Mouse (Mus musculus): ENCODE results near the gene Timm9. TPM values are rescaled to one million over a fixed set of nuclear protein-coding genes. Genes with fewer than 3 reads are reported as not detected.
A peak's percentile ranks its signal among the peaks of the same experiment; 100 is the strongest.

Gene Timm9
- total RNA-seq (2021), result 10 to 100 TPM; 71.2 to 75.9 TPM

DNA sequence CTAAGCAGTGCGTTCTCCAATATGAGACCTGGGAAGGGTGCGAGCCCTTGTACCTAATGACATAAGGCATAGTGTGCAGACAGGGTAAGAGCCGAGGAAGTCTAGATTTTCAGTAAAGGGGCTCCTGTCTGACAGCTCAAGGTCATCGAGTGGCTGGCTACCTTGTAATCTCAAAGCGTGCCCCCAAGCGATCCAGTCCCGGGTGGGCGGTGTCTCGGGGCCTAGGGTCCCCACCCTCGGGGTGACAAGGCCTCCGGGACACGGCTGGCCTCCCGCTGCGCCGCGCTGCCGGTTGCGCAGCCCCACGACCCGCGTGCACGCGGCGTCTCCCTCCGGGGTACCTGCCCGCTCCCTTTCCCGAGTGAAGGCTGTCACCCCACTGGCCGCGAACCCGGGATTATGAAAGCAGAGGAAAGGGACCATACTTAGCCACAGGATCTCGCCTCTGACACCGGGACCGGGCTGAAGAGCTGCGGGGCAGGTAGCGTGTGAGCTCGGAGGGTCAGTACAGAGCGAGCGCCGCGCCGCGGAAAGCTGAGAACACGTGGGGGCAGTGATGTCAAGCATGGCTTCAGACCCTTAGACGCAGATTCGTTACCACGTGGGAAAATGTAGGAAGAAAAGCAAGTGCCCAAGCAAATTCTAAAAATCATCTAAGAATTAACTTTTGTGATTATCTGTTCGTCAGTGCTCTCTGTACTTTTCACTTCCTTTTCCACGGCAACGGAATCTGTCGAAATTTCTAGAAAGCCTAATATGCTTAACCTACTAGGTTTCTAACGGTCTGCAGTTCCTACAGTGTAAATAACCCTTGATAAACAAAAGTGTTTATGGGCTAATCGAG is at the start of gene Timm9, which contains the start of gene 2700049A03Rik:
TSS of gene Timm9 (minus strand) at position 555 of the 844 bp plus-strand sequence.
TSS of gene 2700049A03Rik (plus strand) at position 719 of the 844 bp plus-strand sequence.
- peak; percentile 80 for DNase-seq
- intact Hi-C loops (cut with DNase I), result no loop called here

DNA sequence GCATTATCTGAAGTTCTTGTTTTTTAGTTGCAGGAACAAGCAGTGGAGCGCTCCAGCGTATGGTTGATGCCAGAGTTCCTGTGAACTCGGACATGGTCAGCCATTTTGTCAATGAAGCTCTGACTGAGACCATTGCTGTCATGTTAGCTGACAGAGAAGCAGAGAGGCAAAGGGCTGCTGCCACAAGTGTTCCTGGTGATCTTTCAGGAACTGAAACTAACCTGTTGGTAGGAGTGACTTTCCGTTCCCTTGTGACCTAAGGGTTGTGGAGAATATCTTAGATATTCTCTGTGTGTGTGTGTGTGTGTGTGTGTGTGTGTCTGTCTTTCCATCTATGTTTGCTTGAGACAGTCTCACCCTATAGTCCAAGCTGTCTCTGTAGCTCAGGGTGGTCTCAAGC is 47.9 kb upstream of the Timm9 start:
- no peak for DNase-seq
- intact Hi-C loops (cut with DNase I), result no loop called here

DNA sequence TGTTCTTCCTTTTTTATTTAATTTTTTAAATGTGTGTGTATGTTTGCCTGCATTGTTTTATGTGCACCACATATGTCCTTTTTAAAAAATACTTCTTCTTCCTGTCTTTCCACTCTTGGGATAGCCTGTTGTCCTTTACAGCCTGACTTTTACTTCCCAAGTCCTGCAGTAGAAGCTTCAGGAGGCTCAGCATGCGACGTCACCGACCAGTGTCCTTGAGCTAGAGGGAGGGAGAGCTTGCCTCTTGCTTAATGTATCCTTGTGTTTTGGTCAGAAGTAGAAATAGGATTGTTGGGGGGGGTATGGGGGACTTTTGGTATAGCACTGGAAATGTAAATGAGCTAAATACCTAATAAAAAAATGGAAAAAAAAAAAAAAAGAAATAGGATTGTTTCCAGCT is 47.3 kb upstream of the Timm9 start:
- intact Hi-C loops (cut with DNase I), result no loop called here
- DNase-seq, result no peak

DNA sequence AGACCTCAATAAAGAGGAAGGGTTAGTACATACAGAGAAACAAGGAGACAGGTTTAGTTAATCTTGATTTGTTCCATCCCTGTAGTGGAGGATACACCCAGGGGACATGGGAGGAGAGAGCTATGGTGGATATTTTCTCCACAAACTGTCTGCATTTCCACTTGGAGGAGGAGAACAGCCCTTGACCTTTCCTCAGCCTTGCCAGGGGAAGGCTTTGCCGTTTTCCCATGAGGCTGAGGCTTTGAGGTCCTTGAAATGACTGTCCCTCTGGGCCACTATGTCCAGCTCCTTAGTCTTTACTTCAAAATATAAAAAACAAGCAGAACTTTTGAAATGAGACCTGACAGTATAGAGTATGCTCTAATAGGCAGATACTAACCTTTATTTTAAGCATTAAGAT is 33.4 kb upstream of the Timm9 start:
- DNase-seq, result no peak
- intact Hi-C loops (cut with DNase I), result no loop called here

DNA sequence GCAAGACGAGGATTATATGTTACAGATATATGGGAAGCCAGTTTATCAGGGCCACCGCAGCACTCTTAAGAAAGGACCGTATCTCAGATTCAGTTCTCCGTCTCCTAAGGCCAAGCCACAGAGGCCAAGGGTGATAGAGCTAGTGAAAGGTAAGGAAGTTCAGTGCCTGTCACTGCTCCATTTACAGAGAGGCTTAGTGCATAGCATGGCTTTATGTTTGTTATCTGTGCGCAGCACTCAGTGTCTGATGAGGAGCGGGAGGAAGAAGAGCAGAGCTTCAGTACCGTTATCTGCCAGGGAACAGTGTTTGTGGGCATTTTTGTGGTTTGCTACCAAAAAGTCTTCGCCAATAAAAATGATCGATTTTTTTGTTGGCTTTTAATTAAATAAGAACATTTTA is 27.9 kb upstream of the Timm9 start:
- intact Hi-C loops (cut with DNase I), result no loop called here
- no peak for DNase-seq

DNA sequence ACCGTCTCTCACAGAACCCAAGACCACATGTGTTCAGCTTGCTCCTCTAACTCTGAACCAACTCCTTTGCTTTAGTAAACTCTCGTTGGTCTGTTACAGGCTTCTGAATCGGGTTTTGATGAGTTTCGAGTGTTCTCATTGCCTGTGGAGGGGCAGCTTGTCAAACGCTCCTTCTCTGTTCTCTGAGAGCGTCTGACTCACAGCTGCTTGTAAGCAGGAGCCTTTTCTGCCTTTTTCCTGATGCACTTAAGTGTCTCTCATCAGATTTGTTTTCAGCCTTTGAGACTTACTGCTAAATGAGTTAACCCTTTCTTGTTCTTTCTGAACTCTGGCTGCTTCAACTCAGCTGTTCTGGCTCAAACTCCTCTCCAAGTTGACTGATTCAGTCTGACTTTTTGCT is 21.5 kb upstream of the Timm9 start:
- no peak for DNase-seq
- intact Hi-C loops (cut with DNase I), result no loop called here

DNA sequence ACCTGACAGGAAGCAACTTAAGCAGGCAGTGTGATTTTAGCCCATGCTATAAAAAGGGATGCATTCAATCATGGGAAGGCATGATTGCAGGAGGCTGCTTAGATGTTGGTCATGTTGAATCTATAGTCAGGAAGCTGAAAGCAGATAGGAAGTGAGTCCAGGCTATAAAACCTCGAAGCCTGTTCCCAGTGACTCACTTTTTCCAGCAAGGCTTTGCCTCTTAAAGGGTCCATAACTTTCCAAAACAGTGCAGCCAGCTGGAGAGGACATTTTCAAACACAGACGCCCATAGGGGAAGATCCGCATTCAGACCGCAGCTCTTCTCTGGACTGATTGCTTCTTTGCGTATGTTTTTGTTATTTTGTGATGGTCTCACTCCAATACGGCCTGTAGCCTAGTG is 18.5 kb upstream of the Timm9 start:
- intact Hi-C loops (cut with DNase I), result no loop called here

DNA sequence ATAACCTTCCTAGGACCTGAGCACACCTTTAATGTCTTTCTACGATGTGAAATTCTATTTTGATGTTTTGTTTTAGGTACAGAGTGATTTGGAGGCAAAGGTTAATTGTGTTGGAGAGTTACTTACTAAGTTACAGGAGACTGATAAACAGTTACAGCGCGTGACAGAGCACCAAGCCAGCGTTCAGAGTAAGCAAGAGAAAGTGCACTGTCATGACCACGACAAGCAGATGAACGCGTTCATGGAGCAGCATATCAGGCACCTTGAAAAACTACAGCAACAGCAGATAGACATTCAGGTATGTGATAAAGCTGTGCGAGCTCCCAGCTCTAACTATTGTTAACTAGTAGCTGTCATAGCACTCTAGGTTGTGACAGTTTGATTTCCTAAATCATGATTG is 13.7 kb upstream of the Timm9 start:
- intact Hi-C loops (cut with DNase I), result no loop called here
- DNase-seq, result no peak

More for the DNA sequence above, 18.5 kb upstream of the Timm9 start:
- DNase-seq, result no peak

DNA sequence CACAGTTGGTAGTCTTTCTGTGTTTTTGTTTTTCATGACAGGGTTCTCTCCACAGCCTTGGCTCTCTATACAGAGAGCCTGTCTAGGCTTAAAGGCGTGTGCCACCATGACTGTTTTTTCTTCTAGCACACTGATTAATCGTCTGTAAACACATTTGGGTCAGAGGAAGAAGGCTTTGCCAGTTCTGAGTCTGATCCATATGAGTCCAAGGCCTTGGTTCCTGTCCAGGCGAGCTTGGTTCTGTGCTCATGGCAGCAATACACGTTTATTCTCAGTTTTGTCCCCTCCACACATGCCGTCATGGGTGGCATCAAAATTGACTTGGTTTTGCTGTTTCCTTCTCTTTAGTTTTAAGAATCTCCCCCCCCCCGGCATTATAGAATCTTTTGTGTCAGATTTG is 13.0 kb upstream of the Timm9 start:
- no peak for DNase-seq
- intact Hi-C loops (cut with DNase I), result no loop called here

DNA sequence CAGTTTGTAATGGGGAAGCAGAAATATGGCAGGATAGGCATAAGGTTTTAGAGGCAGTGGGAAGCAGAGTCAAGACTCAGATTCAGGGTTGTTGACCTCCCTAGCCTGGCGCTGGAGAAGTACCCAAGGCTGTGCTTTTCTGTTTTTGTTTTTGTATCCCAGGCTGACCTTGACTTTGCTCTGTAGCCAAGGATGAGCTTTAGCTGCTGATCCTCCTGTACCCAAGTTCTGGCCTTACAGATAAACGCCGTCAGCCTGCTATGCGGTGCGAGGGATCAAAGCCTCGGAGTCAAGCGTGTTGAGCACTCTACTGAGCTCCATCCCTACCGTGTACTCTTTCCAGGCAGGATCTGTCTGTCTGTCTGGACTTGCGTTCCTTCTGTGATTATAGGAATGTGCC is 12.3 kb upstream of the Timm9 start:
- intact Hi-C loops (cut with DNase I), result no loop called here

DNA sequence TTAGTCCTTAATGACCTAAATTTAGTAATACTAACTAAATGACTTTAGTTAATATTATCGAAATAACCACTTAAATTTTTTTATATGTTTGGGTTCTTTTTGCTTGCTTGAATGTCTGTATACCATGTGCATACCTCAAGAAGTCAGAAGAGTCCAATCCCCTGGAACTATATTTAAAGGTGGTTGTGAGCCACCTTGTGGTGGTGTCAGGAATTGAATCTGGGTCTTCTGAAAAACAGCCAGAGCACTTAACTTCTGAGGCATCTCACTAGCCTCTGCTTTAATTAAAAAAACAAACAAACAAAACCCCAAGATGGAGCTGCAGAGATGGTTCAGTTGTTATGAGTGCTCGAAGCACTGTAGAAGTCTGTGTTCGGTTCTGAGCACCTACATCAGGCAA is 11.2 kb upstream of the Timm9 start:
- peak; percentile 39 for DNase-seq
- intact Hi-C loops (cut with DNase I), result no loop called here

More for the DNA sequence above, 12.3 kb upstream of the Timm9 start:
- DNase-seq, result no peak

DNA sequence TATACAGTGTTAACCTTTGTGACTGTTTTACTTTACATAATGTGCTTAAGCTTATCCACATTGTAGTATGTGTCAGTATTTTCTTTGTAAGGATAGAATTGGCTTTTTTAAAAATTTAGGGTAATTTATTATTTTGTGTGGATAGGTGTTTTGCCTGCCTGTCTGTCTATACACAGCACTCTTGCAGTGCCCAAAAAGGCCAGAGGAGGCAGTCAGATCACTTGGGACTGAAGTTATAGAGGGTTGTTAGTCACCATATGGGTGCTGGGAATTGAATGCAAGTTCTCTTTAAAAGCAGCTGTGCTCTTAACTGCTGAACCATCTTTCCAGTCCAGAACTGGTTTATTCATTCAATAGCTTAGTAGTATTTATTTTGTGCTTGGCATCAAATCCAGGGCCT is 4.7 kb upstream of the Timm9 start:
- DNase-seq, result no peak

DNA sequence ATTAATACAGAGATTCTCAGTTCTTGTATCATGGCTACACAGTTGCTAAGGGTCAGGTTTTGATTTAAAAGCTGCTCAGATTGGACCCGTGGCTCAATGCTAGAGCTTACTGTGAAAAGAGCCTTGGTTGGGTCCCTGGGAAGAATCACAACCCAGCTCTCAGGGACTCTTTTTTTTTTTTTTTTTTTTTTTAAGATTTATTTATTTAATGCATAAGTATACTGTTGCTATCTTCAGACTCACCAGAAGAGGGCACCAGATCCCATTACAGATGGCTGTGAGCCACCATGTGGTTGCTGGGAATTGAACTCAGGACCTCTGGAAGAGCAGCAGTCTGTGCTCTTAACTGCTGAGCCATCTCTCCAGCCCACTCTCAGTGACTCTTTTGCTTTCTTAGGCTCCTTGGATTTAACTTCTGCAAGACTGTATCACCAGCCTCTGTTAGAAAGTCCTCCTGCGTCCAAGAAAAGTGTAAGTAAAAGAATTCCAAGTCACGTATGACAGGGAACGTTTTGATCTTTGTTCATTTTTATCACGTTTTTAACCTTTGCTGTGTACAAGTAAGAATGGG is 2.9 kb upstream of the Timm9 start:
- intact Hi-C loops (cut with DNase I), result no loop called here

More for the DNA sequence above, 4.7 kb upstream of the Timm9 start:
- intact Hi-C loops (cut with DNase I), result no loop called here

DNA sequence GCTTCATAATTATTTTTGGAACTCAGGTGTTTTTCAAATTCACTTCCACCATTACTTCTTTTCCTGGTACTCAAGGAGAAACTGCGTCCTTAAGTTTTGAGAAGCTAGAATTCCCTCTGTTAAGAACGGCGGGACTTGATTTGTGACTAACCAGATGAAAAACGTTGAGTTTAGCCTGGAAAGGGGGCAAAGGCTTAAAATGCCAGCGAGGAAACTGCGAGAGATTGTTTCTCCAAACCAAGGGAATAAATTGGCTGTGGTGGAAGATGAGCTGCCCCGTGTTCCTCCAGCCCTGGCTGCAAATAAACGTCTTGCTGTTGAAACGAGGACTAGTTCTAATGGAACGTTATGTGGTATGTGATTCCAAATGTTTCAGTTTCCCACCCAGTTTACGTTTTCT is 1.2 kb upstream of the Timm9 start:
- intact Hi-C loops (cut with DNase I), result no loop called here

More for the DNA sequence above, 2.9 kb upstream of the Timm9 start:
- DNase-seq, result no peak

DNA sequence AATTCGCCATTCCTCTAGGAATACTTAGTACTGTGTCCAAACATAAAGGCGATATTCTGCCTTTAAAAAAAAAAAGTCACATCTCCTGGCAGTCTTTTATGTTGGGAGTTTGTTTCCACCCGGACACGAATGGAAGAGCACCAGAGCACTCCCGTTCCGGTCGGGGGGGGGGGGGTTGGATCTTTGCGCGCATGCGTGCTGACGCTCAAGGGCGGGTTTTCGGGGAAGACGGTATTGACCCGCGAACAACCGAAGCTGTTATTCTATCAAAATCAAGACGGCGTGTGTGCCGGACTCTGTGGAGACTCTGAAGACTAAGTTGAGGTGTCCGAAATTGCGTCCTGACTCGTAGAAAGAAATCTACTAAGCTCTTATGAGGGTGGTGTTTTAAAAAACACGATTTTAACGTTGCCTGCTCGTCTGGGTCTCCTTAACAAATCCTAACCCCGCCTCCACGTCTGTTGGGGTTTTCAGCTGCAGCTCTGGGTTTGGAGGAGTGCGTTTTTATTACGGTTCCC is 549 bp upstream of the Timm9 start:
- intact Hi-C loops (cut with DNase I), result no loop called here
- DNase-seq, result peak; percentile 89

More for the DNA sequence above, 1.2 kb upstream of the Timm9 start:
- no peak for DNase-seq

DNA sequence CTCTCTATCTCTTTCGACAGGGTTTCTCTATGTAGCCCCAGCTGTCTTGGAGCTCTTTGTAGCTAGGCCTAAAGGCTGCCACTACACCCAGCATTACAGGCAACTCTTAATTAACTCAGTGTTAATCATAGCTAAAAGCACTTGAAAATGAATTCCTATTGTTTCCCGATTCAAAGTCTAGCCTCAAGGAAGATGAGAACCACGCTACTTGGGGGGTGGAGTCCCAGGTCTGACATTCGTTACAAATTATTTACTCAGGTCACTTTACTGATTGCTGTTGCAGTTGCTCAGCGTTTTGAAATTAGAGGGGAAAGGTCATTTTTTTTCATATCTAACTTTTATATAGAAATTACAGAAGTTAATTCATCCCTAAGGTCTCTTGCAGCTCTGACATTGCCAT is 903 bp downstream of the Timm9 start:
- DNase-seq, result no peak
- intact Hi-C loops (cut with DNase I), result no loop called here

DNA sequence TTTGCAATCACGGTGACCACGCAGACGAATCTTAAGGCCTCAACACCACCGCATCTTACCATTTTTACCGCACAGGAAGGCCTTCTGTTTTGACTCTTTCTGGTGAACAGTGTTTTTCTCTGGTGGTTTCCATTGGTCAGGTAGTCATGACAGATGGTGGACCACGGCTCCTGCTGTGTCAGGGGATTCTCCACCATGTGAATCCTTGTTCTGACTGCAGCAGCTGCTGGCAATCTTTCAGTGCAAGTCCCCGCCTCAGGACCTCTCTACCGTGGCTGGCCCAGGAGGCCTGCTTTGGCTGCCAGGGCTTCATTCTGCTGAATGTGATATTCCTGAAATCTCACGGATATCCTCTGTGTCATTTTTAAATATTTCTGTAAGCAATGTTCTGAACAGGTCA is 13.2 kb downstream of the Timm9 start:
- peak; percentile 81 for DNase-seq
- intact Hi-C loops (cut with DNase I), result no loop called here

DNA sequence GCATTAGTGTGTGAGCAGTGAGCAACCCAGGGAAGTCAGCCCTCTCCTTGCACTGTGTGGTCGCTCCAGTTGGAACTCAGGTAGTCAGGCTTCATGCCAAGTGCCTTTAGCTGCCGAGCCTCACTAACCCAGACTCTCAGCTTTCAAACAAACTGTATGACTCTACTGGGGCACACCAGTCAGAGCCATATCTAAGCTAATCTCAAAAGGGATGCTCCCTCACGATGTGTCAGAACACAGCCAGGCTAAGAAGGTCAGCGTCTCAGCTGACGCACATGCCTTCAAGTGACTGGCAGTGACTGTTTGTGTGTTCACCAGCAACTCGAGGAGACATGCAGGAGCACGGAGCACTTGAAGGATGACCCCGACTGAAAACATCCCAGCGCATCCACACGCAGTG is 13.8 kb downstream of the Timm9 start:
- intact Hi-C loops (cut with DNase I), result no loop called here
- DNase-seq, result no peak

DNA sequence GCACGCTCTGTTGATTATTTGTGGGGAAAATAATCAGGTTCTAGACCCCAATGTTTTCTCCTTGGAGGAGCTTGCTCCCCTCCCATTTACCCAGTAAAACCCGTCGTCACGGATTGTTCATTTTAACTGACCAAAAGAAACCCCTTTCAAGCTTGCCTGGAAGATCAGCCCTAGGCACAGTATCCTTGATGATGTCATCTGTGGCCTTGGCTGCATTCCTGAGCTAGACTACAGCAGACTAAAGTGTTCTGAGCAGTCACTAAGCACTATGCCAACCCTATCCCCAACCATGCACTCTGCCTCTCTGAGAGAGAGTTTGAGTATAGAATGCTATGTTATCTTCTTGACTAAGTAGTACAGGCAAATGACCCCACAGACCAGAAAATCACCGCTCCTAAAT is 20.1 kb downstream of the Timm9 start:
- no peak for DNase-seq
- intact Hi-C loops (cut with DNase I), result no loop called here

DNA sequence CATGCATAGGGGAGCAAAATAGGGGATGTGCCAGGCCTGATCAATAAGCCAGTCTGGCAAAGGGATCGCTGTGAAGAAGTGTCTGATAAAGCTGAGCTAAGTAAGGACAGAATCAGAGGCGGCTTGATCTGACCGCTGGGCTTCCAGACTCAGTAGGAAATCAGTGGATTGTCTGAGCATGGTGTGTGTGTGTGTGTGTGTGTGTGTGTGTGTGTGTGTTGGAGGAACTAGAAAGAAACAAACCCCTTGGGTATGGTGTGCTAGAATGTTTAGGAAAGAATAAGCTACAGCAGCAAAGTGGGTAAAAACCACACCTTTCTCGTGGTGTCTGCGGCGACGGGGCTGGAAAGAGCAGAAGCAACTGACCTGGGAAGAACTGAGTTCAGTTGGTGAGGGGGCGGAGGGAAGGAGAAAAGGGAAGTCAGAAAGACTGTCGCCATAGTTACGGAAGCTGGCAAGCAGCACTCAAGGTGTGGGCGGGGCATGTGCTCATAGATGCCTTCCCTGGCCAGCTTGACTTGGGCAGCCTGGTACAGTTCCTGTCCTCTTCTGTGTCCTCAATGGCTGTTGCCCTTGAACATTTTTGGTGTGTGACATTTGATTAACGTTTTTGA is 22.7 kb downstream of the Timm9 start:
- intact Hi-C loops (cut with DNase I), result no loop called here
- DNase-seq, result peak; percentile 51

DNA sequence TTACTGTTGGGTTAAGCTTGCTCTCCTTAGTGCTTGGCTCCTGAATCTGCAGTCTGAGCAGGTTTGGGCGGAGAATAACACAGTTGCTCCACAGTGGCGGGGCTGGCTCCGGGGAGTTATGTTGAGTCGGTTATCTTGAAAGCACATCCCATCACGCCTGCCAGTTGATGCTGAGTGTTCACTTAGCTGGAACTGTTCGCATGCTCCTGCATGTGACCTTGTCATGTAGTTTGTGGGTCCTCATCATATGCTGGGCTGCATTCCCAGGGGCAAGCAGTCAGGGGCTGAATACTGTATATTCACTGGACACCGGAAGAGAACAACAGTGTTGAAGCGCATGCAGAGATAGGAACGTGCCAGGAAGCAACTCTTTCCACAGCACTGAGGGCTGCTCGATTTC is 23.4 kb downstream of the Timm9 start:
- DNase-seq, result no peak
- intact Hi-C loops (cut with DNase I), result no loop called here

DNA sequence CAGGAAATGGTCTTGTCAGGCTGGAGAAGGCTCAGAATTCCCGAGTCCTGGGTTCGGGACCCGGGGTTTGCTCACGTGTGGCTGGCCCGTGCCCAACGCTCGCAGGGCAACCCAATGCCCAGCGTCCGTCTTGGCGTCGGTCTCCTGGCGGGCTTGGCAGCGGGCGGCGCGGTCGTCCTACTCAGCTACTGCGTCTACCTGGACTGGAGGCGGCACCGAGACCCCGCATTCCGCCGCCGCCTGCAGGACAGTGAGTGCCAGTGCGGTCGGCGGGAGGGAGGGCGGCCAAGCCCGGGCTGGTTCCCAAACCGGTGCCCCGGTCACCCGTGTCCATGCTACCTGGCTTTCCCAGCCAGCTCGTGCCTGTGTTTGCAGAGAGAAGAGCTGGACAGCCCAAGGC is 25.2 kb downstream of the Timm9 start, which contains the start of gene Tomm20l:
TSS of gene Tomm20l (plus strand) at position 98 of the 400 bp plus-strand sequence.
- peak; percentile 23 for DNase-seq

More for the DNA sequence above, 25.2 kb downstream of the Timm9 start, which contains the start of gene Tomm20l:
- intact Hi-C loops (cut with DNase I), result no loop called here
